Mouse (Mus musculus): ENCODE data around the gene Nkx2-5. TPM values are rescaled to one million over a fixed set of nuclear protein-coding genes. Genes with fewer than 3 reads are reported as not detected.
A peak's percentile ranks its signal among the peaks of the same experiment; 100 is the strongest.

The Nkx2-5 gene
- total RNA-seq, 1 experiment from 2014 or later = not detected

DNA sequence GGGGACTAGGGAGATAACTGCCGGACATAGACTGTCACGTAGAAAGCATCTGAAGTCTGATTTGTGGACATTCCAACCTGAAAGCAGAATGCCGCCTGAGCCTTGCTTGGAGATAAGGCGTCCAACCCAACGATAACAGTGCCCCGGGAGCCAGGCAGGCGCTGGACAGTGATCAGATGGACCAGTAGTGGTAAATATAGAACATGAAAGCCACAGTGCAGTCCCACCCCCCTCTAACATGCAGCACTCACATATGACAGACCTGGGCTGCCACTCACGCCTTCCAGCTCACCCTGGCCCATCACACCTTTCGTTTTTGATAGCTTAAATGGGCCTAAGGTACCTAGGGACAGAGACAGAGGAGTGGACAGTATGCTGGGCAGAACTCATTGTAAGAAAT, 31.3 kb downstream of the Nkx2-5 start:
- ATAC-seq (replicated peaks in 1 of 2; ENCODE audit: insufficient read depth in 1 of 2, low FRiP score in 2 of 2, low TSS enrichment in 1 of 2, low read depth in 1 of 2, poor library complexity in 2 of 2, severe bottlenecking in 2 of 2) = no peak

DNA sequence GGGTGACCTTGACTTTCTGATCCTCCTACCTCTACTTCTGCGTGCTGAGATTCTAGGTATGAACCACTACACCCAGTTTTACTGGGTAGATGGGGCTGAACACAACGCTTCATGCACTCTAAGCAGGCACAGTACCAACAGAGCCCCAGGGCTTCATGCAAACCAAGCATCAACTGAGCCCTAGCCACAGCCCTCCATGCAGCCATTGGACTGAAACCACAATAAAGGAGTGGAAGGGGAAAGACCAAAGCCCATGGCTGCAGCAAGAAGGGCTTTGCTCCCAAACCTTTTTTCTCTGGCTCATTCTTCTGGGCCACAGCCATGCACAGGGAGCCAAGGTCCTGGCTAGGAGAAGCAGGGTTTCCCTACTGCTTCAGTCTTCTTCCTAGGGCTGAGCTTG, 32.2 kb downstream of the Nkx2-5 start:
- ATAC-seq (replicated peaks in 1 of 2; ENCODE audit: insufficient read depth in 1 of 2, low FRiP score in 2 of 2, low TSS enrichment in 1 of 2, low read depth in 1 of 2, poor library complexity in 2 of 2, severe bottlenecking in 2 of 2) = no peak

DNA sequence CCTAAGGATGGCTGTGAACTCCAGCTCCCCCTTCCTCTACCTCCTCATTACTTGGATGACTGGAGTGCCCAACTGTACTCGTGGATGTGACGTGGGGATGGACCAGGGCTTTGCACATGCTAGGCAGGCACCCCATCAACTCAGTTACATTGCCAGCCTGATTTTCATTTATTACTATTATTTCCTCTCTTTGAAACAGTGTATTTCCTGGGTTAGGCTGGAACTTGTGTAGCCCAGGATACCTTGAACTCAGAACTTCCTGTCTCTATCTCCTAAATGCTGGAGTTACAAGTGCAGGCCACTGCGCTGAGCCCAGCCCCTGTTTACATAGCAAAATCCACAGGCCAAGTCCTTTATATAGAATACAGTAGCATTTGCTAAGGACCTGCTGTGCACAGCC, 41.9 kb downstream of the Nkx2-5 start:
- ATAC-seq (replicated peaks in 1 of 2; ENCODE audit: insufficient read depth in 1 of 2, low FRiP score in 2 of 2, low TSS enrichment in 1 of 2, low read depth in 1 of 2, poor library complexity in 2 of 2, severe bottlenecking in 2 of 2) = no peak

DNA sequence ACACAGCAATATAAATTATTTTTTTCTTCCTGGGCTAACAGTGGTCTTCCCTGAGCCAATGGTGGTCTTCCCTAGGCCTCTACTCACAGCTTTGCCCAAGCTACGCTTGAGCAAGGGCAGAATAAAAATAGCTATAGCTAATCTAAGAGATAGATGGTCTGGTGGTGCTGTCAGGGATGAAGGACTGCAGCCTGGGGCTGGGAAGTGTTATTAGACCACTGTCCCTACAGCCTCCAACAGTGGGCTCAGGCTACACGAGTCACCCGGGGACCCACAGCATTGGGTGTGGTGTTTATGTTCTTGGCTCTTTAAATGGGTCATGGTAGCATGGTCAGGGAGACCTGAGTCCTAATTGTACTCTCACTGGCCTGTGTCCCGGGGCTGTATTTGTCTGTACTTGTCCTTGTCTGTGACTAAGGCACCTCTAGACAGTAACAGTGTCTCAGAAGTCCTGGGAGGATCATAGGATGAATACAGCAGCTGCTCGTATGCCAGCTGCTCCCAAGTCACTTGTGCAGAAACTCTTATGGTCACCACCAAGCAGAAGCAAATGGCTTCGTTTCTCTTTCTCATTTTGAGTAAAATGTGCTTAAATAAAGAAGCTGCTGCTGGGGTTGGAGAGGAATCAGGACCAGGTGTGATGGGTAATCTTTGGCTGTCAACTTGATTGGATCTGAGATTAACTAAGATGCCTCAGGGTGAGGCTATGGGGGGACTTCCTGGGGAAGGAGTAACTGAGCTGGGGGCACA, 47.3 kb downstream of the Nkx2-5 start:
- no peak for ATAC-seq (replicated peaks in 1 of 2; ENCODE audit: insufficient read depth in 1 of 2, low FRiP score in 2 of 2, low TSS enrichment in 1 of 2, low read depth in 1 of 2, poor library complexity in 2 of 2, severe bottlenecking in 2 of 2)

DNA sequence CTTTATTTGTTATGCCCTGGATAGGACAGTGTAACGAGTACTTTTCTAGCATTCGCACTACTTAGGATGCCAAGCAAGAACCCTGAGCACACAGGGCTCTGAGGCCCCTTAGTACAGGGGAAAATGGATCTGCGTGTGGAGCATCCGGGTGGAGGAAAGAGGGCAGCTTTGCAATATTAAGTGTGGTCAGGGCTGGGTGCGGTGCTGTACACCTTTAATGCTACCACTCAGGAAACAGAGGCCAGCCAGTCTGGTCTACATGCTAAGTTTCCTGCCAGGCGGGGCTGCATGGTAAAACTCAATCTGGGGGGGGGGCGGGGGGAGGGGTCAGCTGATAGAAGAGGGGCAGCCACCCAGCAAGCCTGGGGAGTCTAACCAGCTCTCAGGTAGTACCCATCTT, 49.4 kb downstream of the Nkx2-5 start:
- no peak for ATAC-seq (replicated peaks in 1 of 2; ENCODE audit: insufficient read depth in 1 of 2, low FRiP score in 2 of 2, low TSS enrichment in 1 of 2, low read depth in 1 of 2, poor library complexity in 2 of 2, severe bottlenecking in 2 of 2)

DNA sequence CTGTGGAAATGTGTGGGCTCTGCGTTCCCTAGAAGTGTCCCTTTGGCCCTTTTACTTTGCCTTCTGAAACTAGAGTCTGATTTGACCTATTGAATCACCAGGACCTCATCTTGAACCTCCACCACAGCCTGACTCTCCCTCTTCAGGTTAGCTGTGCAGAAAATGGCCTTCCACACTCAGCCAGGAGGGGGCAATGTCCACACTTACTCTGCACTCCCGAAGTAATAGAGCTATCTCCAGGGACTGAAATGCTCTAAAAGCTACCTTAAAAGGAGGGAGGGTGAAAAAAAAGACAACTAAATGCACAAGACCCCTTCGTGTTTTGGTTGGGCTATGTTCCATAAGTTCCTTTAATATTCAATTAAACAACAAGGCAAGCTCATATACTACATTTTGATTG, 50.1 kb downstream of the Nkx2-5 start:
- ATAC-seq (replicated peaks in 1 of 2; ENCODE audit: insufficient read depth in 1 of 2, low FRiP score in 2 of 2, low TSS enrichment in 1 of 2, low read depth in 1 of 2, poor library complexity in 2 of 2, severe bottlenecking in 2 of 2) = peak; percentile 69 to 71; a peak in 2 of 4 replicates

DNA sequence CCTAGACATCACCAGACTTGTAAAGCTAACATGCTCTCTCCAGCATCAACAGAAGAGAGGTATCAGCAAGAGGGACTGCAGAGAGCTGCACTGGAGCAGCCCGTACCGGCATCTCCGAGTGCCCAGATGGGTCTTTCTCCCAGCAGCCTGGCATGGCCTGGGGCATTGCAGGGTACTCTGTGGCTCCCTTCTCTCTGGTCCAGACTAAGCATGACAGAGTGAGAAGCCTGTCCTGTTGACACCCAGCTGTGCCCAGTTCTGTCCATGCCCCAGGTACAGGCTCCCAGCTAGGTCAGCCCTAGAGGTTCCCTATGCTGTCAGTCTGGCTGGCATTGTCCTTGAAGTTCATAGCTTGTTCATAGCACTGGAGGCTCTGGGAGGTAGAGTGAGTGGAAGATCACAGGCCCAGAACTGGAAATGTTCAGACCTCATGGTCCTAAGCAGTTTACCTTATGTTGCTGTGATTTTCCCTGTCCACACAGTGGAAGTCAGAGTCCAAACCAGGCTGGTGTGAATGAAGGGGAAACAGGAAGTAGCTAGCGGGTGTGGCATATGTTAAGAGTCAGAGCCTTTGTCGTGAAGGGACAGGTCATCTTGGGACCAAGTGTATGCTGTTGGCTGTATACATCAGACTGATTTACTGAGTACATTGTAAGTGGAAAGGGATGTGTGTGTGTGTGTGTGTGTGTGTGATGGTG, 51.6 kb downstream of the Nkx2-5 start:
- no peak for ATAC-seq (replicated peaks in 1 of 2; ENCODE audit: insufficient read depth in 1 of 2, low FRiP score in 2 of 2, low TSS enrichment in 1 of 2, low read depth in 1 of 2, poor library complexity in 2 of 2, severe bottlenecking in 2 of 2)

DNA sequence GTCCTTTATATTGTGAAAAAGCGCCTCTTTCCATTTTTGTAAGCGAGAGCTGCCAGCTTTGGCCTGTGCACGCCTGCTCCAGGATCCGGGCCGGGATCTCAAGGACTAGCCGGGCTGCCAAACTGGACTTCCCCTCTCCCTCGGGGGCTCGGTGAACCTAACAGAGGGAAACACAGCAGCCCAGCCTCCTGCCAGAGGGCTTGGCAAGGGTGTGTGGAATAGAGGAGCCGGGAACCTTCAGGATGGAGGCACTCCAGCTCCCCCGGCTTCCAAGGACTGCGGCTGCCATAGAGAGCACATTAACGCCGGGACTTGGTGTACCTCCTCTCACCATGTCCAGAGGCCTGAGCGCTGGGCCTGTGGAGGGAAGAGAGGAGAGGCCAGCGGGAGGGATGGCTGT, 52.7 kb downstream of the Nkx2-5 start:
- no peak for ATAC-seq (replicated peaks in 1 of 2; ENCODE audit: insufficient read depth in 1 of 2, low FRiP score in 2 of 2, low TSS enrichment in 1 of 2, low read depth in 1 of 2, poor library complexity in 2 of 2, severe bottlenecking in 2 of 2)

DNA sequence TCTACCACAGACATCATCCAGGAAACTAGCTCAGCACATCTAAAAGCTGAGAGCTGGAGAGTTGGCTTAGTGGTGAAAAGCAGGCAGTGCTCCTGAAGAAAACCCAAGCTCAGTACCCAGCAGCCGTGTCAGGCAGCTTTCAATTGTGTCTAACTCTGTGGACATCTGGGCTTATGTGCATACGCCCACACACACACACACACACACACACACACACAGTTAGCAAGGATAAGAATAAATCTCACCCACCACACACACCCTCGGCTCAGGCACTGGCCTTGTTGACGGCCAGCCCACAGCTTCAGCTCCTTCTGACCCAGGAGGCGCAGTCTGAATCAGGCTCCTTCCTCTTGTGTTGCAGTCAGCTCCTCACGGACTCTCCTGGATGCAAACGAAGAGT, 53.2 kb downstream of the Nkx2-5 start:
- no peak for ATAC-seq (replicated peaks in 1 of 2; ENCODE audit: insufficient read depth in 1 of 2, low FRiP score in 2 of 2, low TSS enrichment in 1 of 2, low read depth in 1 of 2, poor library complexity in 2 of 2, severe bottlenecking in 2 of 2)

DNA sequence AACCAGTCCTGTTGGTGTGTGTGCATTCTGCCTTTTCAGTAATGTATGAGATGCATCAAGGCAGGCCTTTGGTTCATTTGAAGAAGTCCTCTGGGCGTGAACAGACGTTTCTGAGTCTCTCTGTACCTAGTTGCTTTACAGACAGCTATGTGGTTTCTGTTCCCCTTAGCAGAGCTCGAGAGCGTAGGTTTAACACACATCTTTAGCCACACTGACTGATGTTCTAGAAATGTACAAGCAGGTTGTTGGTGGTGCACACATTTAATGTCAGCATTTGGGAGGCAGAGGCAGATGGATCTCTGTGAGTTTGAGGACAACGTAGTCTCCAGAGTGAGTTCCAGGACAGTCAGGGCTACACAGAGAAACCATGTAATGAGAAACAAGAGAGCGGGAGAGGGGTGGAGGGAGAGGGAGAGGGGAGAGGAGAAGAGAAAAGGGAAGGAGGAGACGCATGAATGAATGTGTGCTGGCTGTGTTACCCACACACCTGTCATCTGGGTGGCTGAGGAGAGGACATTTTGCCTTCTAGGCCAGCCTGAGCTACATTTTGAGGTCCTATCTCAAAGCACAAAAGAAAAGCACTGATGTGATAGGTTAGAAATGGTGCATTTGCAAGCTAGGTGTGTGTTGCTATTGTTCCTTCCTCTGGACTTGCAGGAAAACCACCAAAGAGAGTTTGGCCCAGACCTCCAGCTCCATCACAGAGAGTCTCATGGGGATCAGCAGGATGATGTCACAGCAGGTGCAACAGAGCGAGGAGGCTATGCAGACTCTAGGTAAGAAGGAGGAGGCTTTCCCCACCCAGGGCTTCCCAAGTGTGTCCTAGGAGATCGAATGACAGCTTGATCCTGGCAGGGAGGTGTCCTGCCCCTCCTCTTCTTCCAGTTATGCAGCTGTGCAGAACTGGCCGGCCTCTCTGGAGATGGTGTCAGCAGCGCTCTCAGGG, 54.3 kb downstream of the Nkx2-5 start:
- ATAC-seq (replicated peaks in 1 of 2; ENCODE audit: insufficient read depth in 1 of 2, low FRiP score in 2 of 2, low TSS enrichment in 1 of 2, low read depth in 1 of 2, poor library complexity in 2 of 2, severe bottlenecking in 2 of 2) = no peak

DNA sequence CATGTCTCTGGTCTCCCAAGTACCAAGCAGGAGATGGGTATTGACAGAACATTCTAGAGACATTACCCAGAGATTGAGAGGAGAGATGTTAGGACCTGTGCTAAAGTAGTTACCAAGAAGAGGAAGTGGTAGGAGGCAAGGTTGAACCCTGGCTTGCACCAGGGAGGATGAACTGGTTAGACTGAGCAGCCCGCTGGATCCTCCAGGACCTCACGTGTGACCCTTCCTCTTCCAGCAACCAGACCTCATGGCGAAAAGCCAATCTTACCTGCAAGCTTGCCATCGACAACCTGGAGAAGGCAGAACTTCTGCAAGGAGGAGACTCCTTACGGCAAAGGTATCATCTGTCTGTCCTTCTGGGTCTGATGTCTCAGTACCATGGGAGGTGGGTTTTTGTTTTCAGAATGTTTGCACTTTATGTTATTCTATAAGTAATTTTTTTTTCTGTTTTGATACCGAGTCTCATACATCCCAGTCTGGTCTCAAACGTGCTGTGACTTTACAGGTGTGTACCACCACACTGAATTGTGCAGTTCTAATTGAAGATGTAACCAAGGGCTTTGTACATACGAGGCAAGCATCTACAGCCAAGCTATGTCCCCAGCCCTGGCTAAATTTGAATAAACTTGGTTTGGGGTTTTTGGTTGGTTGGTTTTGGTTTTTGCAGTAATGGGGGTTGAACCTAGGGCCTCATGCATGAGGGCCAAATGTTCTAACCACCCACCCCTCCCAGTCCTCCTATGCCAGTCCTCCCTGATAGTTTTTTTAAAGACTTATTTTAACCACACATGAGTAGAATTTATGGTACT, 55.1 kb downstream of the Nkx2-5 start:
- no peak for ATAC-seq (replicated peaks in 1 of 2; ENCODE audit: insufficient read depth in 1 of 2, low FRiP score in 2 of 2, low TSS enrichment in 1 of 2, low read depth in 1 of 2, poor library complexity in 2 of 2, severe bottlenecking in 2 of 2)

DNA sequence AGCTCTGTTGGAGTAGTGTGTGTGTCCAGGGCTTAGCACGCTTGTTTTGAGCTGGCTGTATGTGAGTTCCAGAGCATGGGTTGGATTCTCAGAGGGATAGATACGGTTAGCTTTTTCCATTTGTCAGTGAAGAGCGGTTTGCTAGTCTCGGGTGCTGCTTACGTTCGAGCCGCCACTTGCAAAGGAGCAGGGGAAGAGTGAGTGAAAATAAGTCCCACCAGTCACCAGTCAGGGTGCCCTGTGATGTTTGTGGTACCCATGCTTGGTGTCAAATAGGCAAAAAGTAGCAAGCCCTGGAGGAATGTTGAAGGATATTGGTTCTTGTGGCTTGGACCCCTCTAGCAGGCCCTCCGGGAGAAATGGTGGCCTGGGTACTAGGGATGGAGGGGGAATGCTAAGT, 55.8 kb downstream of the Nkx2-5 start:
- ATAC-seq (replicated peaks in 1 of 2; ENCODE audit: insufficient read depth in 1 of 2, low FRiP score in 2 of 2, low TSS enrichment in 1 of 2, low read depth in 1 of 2, poor library complexity in 2 of 2, severe bottlenecking in 2 of 2) = no peak

Other genes with a start within 250 kb of the Nkx2-5 start
- gene Atp6v0e, start 181.8 kb downstream of the Nkx2-5 start, total RNA-seq (2017) = 208 and 248 TPM in 2 replicates
- gene Crebrf, start 129.4 kb downstream of the Nkx2-5 start, total RNA-seq (2017) = 45.1 and 66.0 TPM in 2 replicates
- 27.1 and 54.0 TPM in 2 replicates for gene Bnip1, start 63.9 kb downstream of the Nkx2-5 start, total RNA-seq (2017)
- gene Kifc5b, start 72.1 kb upstream of the Nkx2-5 start, total RNA-seq (2017) = 4.9 and 16.0 TPM in 2 replicates
- gene Phf1, start 88.0 kb upstream of the Nkx2-5 start, total RNA-seq (2017) = 8.3 and 10.3 TPM in 2 replicates
- 40.2 and 52.0 TPM in 2 replicates for gene Cuta, start 94.6 kb upstream of the Nkx2-5 start, total RNA-seq (2017)
- gene Syngap1, start 96.2 kb upstream of the Nkx2-5 start, total RNA-seq (2017) = 3.9 and 9.6 TPM in 2 replicates
- gene Zbtb9, start 128.2 kb upstream of the Nkx2-5 start, total RNA-seq (2017) = 27.6 and 27.8 TPM in 2 replicates
- 31.1 and 42.1 TPM in 2 replicates for gene Bak1, start 184.0 kb upstream of the Nkx2-5 start, total RNA-seq (2017)
- 13.2 and 13.3 TPM in 2 replicates for gene Itpr3, start 212.3 kb upstream of the Nkx2-5 start, total RNA-seq (2017)